Mouse (Mus musculus) urinary bladder, postnatal 4 days (tissue): ENCODE data around the gene Rest.
A peak's percentile ranks its signal among the peaks of the same experiment; 100 is the strongest.

ENCODE experiments used
- DNase-seq, 2 experiments: peaks; one replicate each; pipeline ENCODE4 v3.0.0; 2021 to 2022; ENCODE audit warnings: low spot score in 2 of 2

Rest gene

GRCm38 (mm10) chr5:77266066-77266885, 985 bp downstream of the Rest start:
- peak; percentile 44 to 60 for DNase-seq

GRCm38 (mm10) chr5:77266886-77267401, 1.7 kb downstream of the Rest start:
- no peak for DNase-seq

GRCm38 (mm10) chr5:77267441-77267840, 2.1 kb downstream of the Rest start:
- DNase-seq, result no peak

GRCm38 (mm10) chr5:77267957-77268624, 2.8 kb downstream of the Rest start:
- no peak for DNase-seq

- no peak for DNase-seq
Observed at GRCm38 (mm10) chr5:77269399-77269798, 4.1 kb downstream of the Rest start.

- DNase-seq, result no peak
Observed at GRCm38 (mm10) chr5:77273151-77273550, 7.9 kb downstream of the Rest start.

GRCm38 (mm10) chr5:77275950-77276349, 10.7 kb downstream of the Rest start:
- no peak for DNase-seq

- DNase-seq, result no peak
Observed at GRCm38 (mm10) chr5:77277204-77277603, 11.9 kb downstream of the Rest start.

GRCm38 (mm10) chr5:77281518-77282174, 16.4 kb downstream of the Rest start:
- no peak for DNase-seq

GRCm38 (mm10) chr5:77282242-77282641, 17.0 kb downstream of the Rest start:
- no peak for DNase-seq

GRCm38 (mm10) chr5:77285685-77286084, 20.4 kb downstream of the Rest start:
- DNase-seq, result no peak

- no peak for DNase-seq
Observed at GRCm38 (mm10) chr5:77286904-77287303, 21.6 kb downstream of the Rest start.

- DNase-seq, result no peak
Observed at GRCm38 (mm10) chr5:77287901-77288300, 22.6 kb downstream of the Rest start.

GRCm38 (mm10) chr5:77289686-77290085, 24.4 kb downstream of the Rest start:
- no peak for DNase-seq

- no peak for DNase-seq
Observed at GRCm38 (mm10) chr5:77290606-77291005, 25.3 kb downstream of the Rest start.

GRCm38 (mm10) chr5:77292803-77293522, 27.7 kb downstream of the Rest start:
- no peak for DNase-seq

- DNase-seq, result no peak
Observed at GRCm38 (mm10) chr5:77299486-77299885, 34.2 kb downstream of the Rest start.

GRCm38 (mm10) chr5:77301296-77301903, 36.1 kb downstream of the Rest start:
- no peak for DNase-seq

GRCm38 (mm10) chr5:77307821-77308553, 42.7 kb downstream of the Rest start:
- no peak for DNase-seq

GRCm38 (mm10) chr5:77309051-77309906, 44.0 kb downstream of the Rest start:
- DNase-seq, result peak; percentile 25 to 61
